Mouse (Mus musculus) v-Abl transformed pro-B cells (cell line): Measurements from ENCODE around the gene Sdf4.

Source experiments
- in situ Hi-C, 2 experiments: fragments of 400-800 bp; cut with MboI; formaldehyde crosslinking; loops; one replicate each; pipeline ENCODE4 v1.15.1; 2025; ENCODE audit not compliant: unreplicated experiment in 2 of 2

Gene Sdf4

GRCm38 (mm10) chr4:155992906-155993547 is 355 bp downstream of the Sdf4 start:
- in situ Hi-C loops, result no loop called here

DNA sequence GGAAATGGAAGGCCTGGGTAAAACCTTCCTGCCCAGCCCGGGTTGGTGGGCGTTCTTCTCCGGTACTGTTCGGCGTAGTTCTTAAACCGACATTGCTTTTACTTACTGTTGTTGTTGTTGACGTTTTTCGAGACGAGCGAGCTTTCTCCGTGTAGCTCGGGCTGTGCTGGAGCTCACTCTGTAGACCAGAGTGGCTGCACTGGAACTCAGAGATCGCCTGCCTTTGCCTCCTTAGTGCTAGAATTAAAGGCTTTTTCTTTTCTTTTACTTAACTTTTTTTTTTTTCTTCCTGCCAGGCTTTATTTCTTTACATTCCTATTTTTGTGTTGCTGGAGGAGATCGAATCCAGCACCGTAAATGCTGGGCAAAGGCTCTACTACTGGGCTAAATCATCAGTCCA is 934 bp downstream of the Sdf4 start:
- in situ Hi-C loops, result no loop called here

DNA sequence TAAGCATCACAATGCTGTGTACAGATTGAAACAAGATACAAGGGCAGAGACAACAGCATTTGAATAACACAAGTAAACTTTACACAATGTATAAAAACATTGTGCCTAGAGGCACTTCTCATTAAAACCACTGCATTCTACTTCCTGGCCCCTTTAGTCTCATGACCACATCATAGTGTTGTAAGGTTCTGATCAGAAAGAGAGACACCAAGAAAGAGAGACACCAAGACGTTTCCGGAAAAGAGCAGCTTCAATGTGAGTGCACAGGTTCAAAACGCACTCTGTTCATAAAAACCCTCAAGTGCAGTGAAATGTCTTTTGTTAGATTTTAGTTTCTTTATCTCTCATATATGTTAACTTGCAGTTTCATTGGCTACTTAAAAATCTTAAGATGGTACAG is 11.4 kb downstream of the Sdf4 start:
- in situ Hi-C loops, result no loop called here

- in situ Hi-C loops, result no loop called here
These were observed 15.7 kb downstream of the Sdf4 start for GRCm38 (mm10) chr4:156008369-156008768.

- in situ Hi-C loops, result no loop called here
These were observed 21.0 kb downstream of the Sdf4 start, which contains the start of gene Tnfrsf4 for GRCm38 (mm10) chr4:156013637-156014036. TSS of gene Tnfrsf4 (plus strand) at chr4:156013843.

- in situ Hi-C loops, result no loop called here
These were observed 21.8 kb downstream of the Sdf4 start for GRCm38 (mm10) chr4:156014436-156014835.

GRCm38 (mm10) chr4:156019771-156020170 is 27.1 kb downstream of the Sdf4 start:
- in situ Hi-C loops, result no loop called here

DNA sequence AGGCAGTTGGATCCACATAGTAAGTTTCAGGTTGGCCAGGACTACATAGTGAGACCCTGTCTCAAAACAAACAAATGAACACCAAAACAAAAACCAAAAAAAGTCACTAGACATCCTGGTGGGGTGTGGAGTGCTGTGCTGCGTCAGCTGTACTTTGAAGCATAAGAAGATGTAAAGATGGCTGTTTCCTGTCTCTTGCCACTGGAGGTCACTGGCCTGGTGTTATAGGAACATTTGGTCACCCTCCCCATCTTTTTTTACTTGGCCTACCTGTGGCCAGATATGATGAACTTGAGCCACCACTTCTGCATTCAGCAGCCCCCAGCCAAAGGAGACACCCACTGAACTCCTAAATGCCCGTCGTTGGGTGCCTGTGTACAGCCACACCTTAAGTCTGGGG is 28.7 kb downstream of the Sdf4 start:
- in situ Hi-C loops, result no loop called here

- in situ Hi-C loops, result no loop called here
These were observed 29.3 kb downstream of the Sdf4 start for GRCm38 (mm10) chr4:156021942-156022419.

DNA sequence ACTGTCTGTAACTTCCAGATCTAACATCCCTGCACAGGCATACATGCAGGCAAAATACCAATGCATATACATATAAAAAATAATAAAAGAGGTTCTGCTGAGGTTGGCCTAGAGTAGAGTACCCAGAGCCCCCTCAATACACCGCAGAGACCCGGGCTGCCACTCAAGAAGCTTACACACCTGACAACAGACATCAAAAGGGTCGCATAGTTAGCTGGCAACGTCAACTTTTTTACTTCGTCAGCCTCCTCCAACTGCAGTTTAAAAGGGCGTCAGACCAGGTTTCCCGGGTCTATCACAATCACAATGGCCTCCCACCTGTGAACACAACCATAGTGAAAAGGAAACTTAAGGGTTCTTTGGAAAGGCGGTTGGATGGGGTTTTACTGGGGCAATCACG is 30.8 kb downstream of the Sdf4 start:
- in situ Hi-C loops, result no loop called here

GRCm38 (mm10) chr4:156024184-156024583 is 31.5 kb downstream of the Sdf4 start:
- in situ Hi-C loops, result no loop called here

- in situ Hi-C loops, result no loop called here
These were observed 33.3 kb downstream of the Sdf4 start, which contains the start of gene Tnfrsf18 for GRCm38 (mm10) chr4:156026013-156026412. TSS of gene Tnfrsf18 (plus strand) at chr4:156026164.

DNA sequence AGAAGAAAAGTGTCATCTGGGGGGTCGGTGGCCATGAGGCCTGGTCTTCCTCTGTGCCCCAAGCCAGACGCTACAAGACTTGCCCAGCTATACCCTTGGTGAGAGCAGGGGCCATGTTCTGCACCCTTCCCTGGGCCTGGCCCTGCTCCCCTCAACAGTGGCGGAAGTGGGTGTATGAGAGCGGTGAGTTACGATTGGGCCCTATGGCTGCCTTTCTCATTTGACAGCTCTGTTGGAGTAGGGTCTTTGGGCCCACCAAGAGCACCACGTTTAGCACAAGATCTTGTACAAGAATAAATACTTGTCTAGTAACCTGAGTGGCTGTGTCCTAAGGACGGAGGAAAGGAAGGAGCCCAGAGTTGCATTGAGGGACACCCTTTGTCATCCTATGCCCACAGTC is 35.9 kb downstream of the Sdf4 start:
- in situ Hi-C loops, result no loop called here

DNA sequence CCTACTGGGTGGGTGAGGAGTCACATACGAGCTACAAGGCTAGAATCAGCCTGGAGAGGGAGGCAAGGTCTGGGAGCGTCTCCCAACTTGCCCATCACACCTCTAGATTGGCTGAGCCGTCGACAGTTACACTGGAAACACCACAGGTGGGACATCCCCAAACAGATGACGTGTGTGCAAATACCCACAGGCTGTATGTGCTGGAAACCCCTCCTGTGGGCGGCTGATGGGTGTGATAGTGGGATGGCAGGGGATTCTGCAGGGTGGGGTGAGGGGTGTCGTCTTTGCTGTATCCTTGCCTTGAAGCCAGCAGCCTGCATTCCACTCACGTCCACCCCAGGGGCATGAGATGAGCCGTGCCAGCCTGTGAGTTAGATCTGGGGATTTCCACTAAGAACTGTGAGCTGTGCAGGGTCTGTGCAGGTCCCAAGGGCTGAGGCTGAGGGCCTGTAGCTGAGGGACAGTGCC is 38.0 kb downstream of the Sdf4 start:
- in situ Hi-C loops, result loop anchor here (5.0 kb wide), 2 partner anchors 42 to 72 kb away; no protein-coding TSS in a partner anchor

DNA sequence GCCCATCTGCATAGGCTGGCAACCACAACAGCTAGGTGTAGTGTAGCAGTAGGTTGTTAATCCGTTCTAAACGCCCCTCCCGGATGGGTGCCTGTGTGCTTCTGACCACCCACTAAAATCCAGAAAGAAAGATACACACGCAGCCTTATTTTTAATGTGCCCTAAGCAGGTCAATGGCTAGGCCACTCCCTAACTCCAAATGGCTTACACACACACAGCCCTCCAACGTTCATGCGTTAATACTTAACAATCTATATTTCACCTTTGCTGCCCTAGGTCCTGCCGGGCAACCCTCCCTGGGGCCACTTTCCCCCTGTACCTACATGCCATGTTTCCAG is 38.6 kb downstream of the Sdf4 start:
- in situ Hi-C loops, result loop anchor here (5.0 kb wide), 2 partner anchors 41 to 71 kb away; no protein-coding TSS in a partner anchor

DNA sequence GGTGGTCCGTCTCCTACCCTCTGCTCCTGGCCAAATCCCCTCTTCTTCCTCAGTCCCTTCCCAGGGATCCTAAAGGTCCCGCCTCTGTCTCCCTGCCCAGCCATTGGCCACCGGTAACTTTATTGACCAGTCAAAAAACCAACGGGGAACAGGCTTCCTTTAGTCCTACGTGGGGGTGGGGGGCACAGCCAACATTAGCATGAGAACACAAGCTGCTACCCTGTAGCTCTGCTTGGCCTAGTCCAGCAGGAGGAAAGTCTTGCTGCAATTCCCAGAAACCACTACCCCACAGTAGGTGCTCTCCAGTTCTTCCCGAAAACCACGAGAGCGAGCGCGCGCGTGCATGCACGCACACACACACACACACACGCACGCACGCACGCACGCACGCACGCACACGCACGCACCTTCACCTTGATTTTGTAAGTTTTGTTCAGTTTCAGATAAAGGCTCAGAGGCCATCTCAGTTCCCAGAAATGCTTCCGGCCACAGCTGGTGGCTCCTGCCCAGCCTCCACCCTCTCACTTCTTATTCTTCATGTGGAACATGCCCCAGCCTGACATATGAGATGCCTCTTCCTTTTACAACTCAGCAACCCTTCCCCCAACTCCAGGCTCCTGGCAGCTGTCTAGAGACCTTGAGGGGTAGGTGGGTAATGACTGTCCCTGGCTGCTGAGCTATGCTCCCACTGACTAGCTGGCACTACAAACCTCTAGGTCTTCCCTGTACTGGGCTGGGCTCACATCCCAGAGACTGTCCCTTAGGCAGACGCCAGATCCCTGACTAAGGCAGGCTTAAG is 39.1 kb downstream of the Sdf4 start:
- in situ Hi-C loops, result loop anchor here (5.0 kb wide), 2 partner anchors 41 to 71 kb away; no protein-coding TSS in a partner anchor

DNA sequence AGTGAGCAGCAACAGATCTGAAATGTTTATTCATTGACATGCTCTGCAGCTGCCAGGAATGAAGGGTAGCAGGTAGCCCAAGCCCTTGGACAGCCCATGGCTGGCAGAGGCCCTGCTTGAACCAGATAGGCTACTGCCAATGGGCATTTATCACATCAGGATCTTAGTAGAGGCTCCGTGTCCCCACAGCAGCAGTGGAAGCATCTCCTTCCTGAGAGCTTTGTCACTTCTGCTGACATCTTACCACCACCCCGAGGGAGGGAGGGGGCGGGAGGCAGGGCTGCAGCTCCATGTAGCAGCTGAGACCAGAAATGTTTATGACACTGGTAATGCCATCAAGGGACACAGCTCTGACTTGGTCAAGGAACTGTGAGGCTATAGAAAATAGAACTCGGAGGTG is 40.2 kb downstream of the Sdf4 start:
- in situ Hi-C loops, result loop anchor here (5.0 kb wide), 2 partner anchors 39 to 69 kb away; no protein-coding TSS in a partner anchor

GRCm38 (mm10) chr4:156033476-156034119 is 40.9 kb downstream of the Sdf4 start:
- in situ Hi-C loops, result loop anchor here (5.0 kb wide), 2 partner anchors 39 to 69 kb away; no protein-coding TSS in a partner anchor

- in situ Hi-C loops, result loop anchor here (5.0 kb wide), 2 partner anchors 38 to 68 kb away; no protein-coding TSS in a partner anchor
These were observed 41.6 kb downstream of the Sdf4 start for GRCm38 (mm10) chr4:156034301-156034700.

DNA sequence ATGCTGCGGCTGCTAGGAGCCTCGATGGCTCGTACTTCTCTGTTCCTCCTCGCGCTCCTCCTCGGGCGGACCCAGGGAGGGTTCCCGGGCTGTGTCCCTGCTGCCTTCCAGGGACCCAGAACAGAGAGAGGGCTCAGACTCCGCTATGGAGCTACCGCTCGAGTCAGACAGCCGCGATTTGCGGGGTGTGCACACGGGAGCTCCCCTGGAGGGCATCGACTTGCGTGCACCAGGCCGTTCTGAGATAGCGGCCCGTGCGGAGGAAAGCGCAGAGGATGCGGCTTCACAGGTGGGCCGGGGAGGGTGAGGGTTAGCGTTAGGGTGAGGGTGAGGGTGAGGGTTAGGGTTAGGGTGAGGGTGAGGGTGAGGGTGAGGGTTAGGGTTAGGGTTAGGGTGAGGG is 42.2 kb downstream of the Sdf4 start:
- in situ Hi-C loops, result loop anchor here (5.0 kb wide), 2 partner anchors 37 to 67 kb away; no protein-coding TSS in a partner anchor

- in situ Hi-C loops, result no loop called here
These were observed 52.1 kb downstream of the Sdf4 start for GRCm38 (mm10) chr4:156044754-156045153.
